Mouse (Mus musculus): ENCODE measurements around the gene Rab20.

- TF ChIP-seq POLR2A (IDR thresholded peaks at IDR 0.05; ENCODE audit: control insufficient read depth, extremely low read depth, insufficient read depth, low read length, poor library complexity) (no peak), CTCF (IDR thresholded peaks at IDR 0.05; ENCODE audit: borderline replicate concordance, control insufficient read depth, extremely low read depth, insufficient read depth, low read length, poor library complexity) (no peak)
Measured at GRCm38 (mm10) chr8:11421968-11422367, 56.5 kb downstream of the Rab20 start.
